Mouse (Mus musculus): ENCODE data around the gene Mcm9.

Gene Mcm9

GRCm38 (mm10) chr10:53493954-53494353 is 136.3 kb downstream of the Mcm9 start:
- DNase-seq = no peak

All from kidney, adult 11 months (tissue).